Mouse (Mus musculus) G1E (cell line): ENCODE results near the gene Rbms1.

Experiments
- CTCF ChIP-seq: IDR thresholded peaks from 2 replicates; pipeline ENCODE4 v1.5.1; 2012; ENCODE audit warnings: low read depth, low read length, inconsistent platforms, mixed read lengths
- GATA1 ChIP-seq: IDR thresholded peaks from 2 replicates; pipeline ENCODE4 v1.6.1; 2012; ENCODE audit warnings: borderline replicate concordance, low read length, inconsistent platforms, mixed read lengths
- GATA2 ChIP-seq: IDR thresholded peaks from 2 replicates; pipeline ENCODE4 v1.6.1; 2012; ENCODE audit warnings: low read depth, low read length, inconsistent platforms, borderline replicate concordance
- POLR2AphosphoS5 ChIP-seq: IDR thresholded peaks from 2 replicates; pipeline ENCODE4 v1.6.1; 2012; ENCODE audit warnings: low read depth, low read length, inconsistent platforms; ENCODE audit not compliant: insufficient replicate concordance
- TAL1 ChIP-seq: conservative IDR thresholded peaks from 2 replicates; pipeline ENCODE4 v1.6.1; 2012; ENCODE audit warnings: low read depth, low read length, inconsistent platforms, mixed read lengths

DNA sequence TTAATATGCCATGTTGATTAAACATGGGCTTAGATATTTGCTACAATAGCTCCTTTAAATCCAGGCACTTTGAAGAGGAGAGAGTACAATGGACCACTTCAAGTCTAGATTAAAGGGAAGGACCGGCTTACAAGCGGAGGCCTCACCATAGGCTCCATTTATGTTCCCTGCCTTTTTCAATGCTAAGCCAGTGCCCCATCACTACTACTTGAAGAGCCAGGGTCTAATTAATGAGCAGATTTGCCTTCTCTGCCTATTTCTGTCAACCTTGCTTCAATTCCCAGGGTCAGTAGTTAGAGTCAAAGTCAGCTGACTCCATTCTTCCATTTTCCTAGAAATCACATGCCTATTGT is 166.4 kb downstream of the Rbms1 start:
- no peak for TF ChIP-seq CTCF
- no peak for TF ChIP-seq GATA1
- TF ChIP-seq GATA2 = no peak
- TF ChIP-seq POLR2AphosphoS5 = no peak
- no peak for TF ChIP-seq TAL1
